Mouse (Mus musculus): ENCODE data around the gene Olfr372. TPM values are rescaled to one million over a fixed set of nuclear protein-coding genes. Genes with fewer than 3 reads are reported as not detected.

The Olfr372 gene
- polyA plus RNA-seq (2014; fragmentation: Illumina TruSeq; extraction: RNeasy Lipid Tissue Mini Kit (QIAGEN cat#74804); ENCODE audit: low read depth, low replicate concordance): not detected

GRCm38 (mm10) chr8:72040918-72041317 is at the start of gene Olfr372:
Gene Olfr372 (plus strand): TSS chr8:72041218.

GRCm38 (mm10) chr8:72009473-72009872 is 31.5 kb upstream of the Olfr372 start, which contains the start of gene Cyp4f18:
Gene Cyp4f18 (minus strand): TSS chr8:72009626.

GRCm38 (mm10) chr8:72082877-72083276 is 41.9 kb downstream of the Olfr372 start, which contains the start of gene Olfr373:
Gene Olfr373 (plus strand): TSS chr8:72083177.

GRCm38 (mm10) chr8:72106740-72107139 is 65.7 kb downstream of the Olfr372 start, which contains the start of gene Olfr374:
Gene Olfr374 (plus strand): TSS chr8:72107040.

Other genes starting within 250 kb of the Olfr372 start
- gene Zfp709, start 159.2 kb upstream of the Olfr372 start, polyA plus RNA-seq (2014; fragmentation: Illumina TruSeq; extraction: RNeasy Lipid Tissue Mini Kit (QIAGEN cat#74804); ENCODE audit: low read depth, low replicate concordance): 5.6 TPM
- 2.9 TPM for gene Zfp882, start 132.6 kb upstream of the Olfr372 start, polyA plus RNA-seq (2014; fragmentation: Illumina TruSeq; extraction: RNeasy Lipid Tissue Mini Kit (QIAGEN cat#74804); ENCODE audit: low read depth, low replicate concordance)
- 34.1 TPM for gene Zfp617, start 132.6 kb upstream of the Olfr372 start, polyA plus RNA-seq (2014; fragmentation: Illumina TruSeq; extraction: RNeasy Lipid Tissue Mini Kit (QIAGEN cat#74804); ENCODE audit: low read depth, low replicate concordance)
- 18.2 TPM for gene Zfp961, start 90.2 kb upstream of the Olfr372 start, polyA plus RNA-seq (2014; fragmentation: Illumina TruSeq; extraction: RNeasy Lipid Tissue Mini Kit (QIAGEN cat#74804); ENCODE audit: low read depth, low replicate concordance)
- not detected for gene Cyp4f18, start 31.6 kb upstream of the Olfr372 start, polyA plus RNA-seq (2014; fragmentation: Illumina TruSeq; extraction: RNeasy Lipid Tissue Mini Kit (QIAGEN cat#74804); ENCODE audit: low read depth, low replicate concordance)
- gene Olfr373, start 42.0 kb downstream of the Olfr372 start, polyA plus RNA-seq (2014; fragmentation: Illumina TruSeq; extraction: RNeasy Lipid Tissue Mini Kit (QIAGEN cat#74804); ENCODE audit: low read depth, low replicate concordance): not detected
- not detected for gene Olfr374, start 65.8 kb downstream of the Olfr372 start, polyA plus RNA-seq (2014; fragmentation: Illumina TruSeq; extraction: RNeasy Lipid Tissue Mini Kit (QIAGEN cat#74804); ENCODE audit: low read depth, low replicate concordance)
- 24.6 TPM for gene Tpm4, start 93.8 kb downstream of the Olfr372 start, polyA plus RNA-seq (2014; fragmentation: Illumina TruSeq; extraction: RNeasy Lipid Tissue Mini Kit (QIAGEN cat#74804); ENCODE audit: low read depth, low replicate concordance)
- gene Rab8a, start 120.0 kb downstream of the Olfr372 start, polyA plus RNA-seq (2014; fragmentation: Illumina TruSeq; extraction: RNeasy Lipid Tissue Mini Kit (QIAGEN cat#74804); ENCODE audit: low read depth, low replicate concordance): 36.1 TPM
- 0.29 TPM for gene Hsh2d, start 148.4 kb downstream of the Olfr372 start, polyA plus RNA-seq (2014; fragmentation: Illumina TruSeq; extraction: RNeasy Lipid Tissue Mini Kit (QIAGEN cat#74804); ENCODE audit: low read depth, low replicate concordance)
- gene Cib3, start 171.6 kb downstream of the Olfr372 start, polyA plus RNA-seq (2014; fragmentation: Illumina TruSeq; extraction: RNeasy Lipid Tissue Mini Kit (QIAGEN cat#74804); ENCODE audit: low read depth, low replicate concordance): 0.31 TPM
- not detected for gene Gm11034, start 172.4 kb downstream of the Olfr372 start, polyA plus RNA-seq (2014; fragmentation: Illumina TruSeq; extraction: RNeasy Lipid Tissue Mini Kit (QIAGEN cat#74804); ENCODE audit: low read depth, low replicate concordance)
- gene Fam32a, start 178.5 kb downstream of the Olfr372 start, polyA plus RNA-seq (2014; fragmentation: Illumina TruSeq; extraction: RNeasy Lipid Tissue Mini Kit (QIAGEN cat#74804); ENCODE audit: low read depth, low replicate concordance): 10.3 TPM
- gene Ap1m1, start 198.8 kb downstream of the Olfr372 start, polyA plus RNA-seq (2014; fragmentation: Illumina TruSeq; extraction: RNeasy Lipid Tissue Mini Kit (QIAGEN cat#74804); ENCODE audit: low read depth, low replicate concordance): 90.0 TPM